ENCODE assay signal across 25 mouse cellular contexts in the genomic region with DNA sequence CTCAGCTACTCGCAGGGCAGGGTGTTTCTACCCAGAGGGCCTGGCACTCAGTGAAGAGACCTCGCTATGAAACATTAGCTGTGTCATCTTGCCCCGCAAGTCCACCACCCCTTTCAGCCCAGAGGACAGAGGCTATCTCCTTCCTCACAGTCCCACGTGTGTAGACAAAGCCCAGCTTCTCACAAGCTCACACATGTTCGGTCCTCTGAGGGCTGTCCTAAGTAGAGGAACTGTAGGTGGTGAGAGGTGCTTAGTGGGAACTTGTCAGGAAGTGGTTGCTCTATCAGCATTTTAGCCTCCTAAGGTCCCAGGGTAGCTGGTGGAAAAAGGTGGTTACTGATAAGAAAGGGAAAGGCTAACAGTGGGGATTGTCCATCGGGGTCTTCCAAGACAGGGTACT. TPM values are rescaled to one million over a fixed set of nuclear protein-coding genes. Genes with fewer than 3 reads are reported as not detected.
DNase-seq lines count a peak whose midpoint lies in the region; ATAC-seq and TF ChIP-seq lines count a peak whose summit lies in the region.
"Had no signal": no experiment of that assay in that cellular context is flagged by ENCODE, and none has a peak within 500 bp of the region (broad histone marks: within the 10 kb centered on the region; RNA-seq: fewer than 3 reads in every experiment).

No protein-coding gene starts in this region.

- H3K4me3 ChIP-seq in hindbrain, embryonic 13.5 days = no peak overlapping the region
- H3K4me3 ChIP-seq in hindbrain, embryonic 16.5 days (ENCODE audit: low read length) = no peak overlapping the region
- H3K4me3 ChIP-seq in E14TG2a.4 (replicated peaks; ENCODE audit: low read length) = peak overlapping the region; percentile 90; the same call in 1 of the 2 replicates
- no peak overlapping the region for H3K4me3 ChIP-seq in liver, embryonic 16.5 days (ENCODE audit: low read depth, low read length)
- H3K4me3 ChIP-seq: embryonic facial prominence, embryonic 12.5 days; gastrocnemius, adult 2 months; heart, embryonic 15.5 days; intestine, embryonic 15.5 days; lung, embryonic 15.5 days had no signal

- 0 out of 2 replicates have a peak overlapping the region, but pooled peaks have one; percentile 43 for H3K9ac ChIP-seq in hindbrain, embryonic 13.5 days
- no peak overlapping the region for H3K9ac ChIP-seq in hindbrain, embryonic 16.5 days (ENCODE audit: low read depth, low read length)
- no peak overlapping the region for H3K9ac ChIP-seq in liver, embryonic 16.5 days (ENCODE audit: low read depth, low read length)
- H3K9ac ChIP-seq: embryonic facial prominence, embryonic 12.5 days; heart, embryonic 15.5 days; hindbrain, embryonic 15.5 days; intestine, embryonic 15.5 days; limb, embryonic 12.5 days; lung, embryonic 15.5 days; midbrain, embryonic 15.5 days had no signal

- peaks cover 23% of the 10 kb centered on the region for H3K4me1 ChIP-seq in hindbrain, embryonic 13.5 days (replicated peaks)
- peaks cover 18% of the 10 kb centered on the region for H3K4me1 ChIP-seq in hindbrain, embryonic 16.5 days (ENCODE audit: control insufficient read depth, insufficient read depth, low read depth, low read length)
- peaks cover 56% of the 10 kb centered on the region for H3K4me1 ChIP-seq in E14TG2a.4 (replicated peaks; ENCODE audit: low read depth, low read length)
- H3K4me1 ChIP-seq in liver, embryonic 16.5 days (ENCODE audit: control insufficient read depth, low read depth, low read length) = peaks cover 26% of the 10 kb centered on the region

- TF ChIP-seq CTCF in E14TG2a.4 (conservative IDR thresholded peaks at IDR 0.05; ENCODE audit: low read length) = no peak

- H3K9me3 ChIP-seq in hindbrain, embryonic 13.5 days = no peaks in the 10 kb centered on the region
- no peaks in the 10 kb centered on the region for H3K9me3 ChIP-seq in hindbrain, embryonic 16.5 days (ENCODE audit: control insufficient read depth, low read length)
- no peaks in the 10 kb centered on the region for H3K9me3 ChIP-seq in E14TG2a.4 (ENCODE audit: low read length)
- no peaks in the 10 kb centered on the region for H3K9me3 ChIP-seq in liver, embryonic 16.5 days (replicated peaks; ENCODE audit: control insufficient read depth, low read length)
- H3K9me3 ChIP-seq: embryonic facial prominence, embryonic 12.5 days; heart, embryonic 15.5 days; hindbrain, embryonic 15.5 days; intestine, embryonic 15.5 days; limb, embryonic 12.5 days; lung, embryonic 15.5 days; midbrain, embryonic 15.5 days had no signal

- no peak overlapping the region for H3K27ac ChIP-seq in hindbrain, embryonic 13.5 days
- no peak overlapping the region for H3K27ac ChIP-seq in hindbrain, embryonic 16.5 days (ENCODE audit: low read depth, low read length)
- peak overlapping the region; percentile 21; the same call in 1 of the 2 replicates for H3K27ac ChIP-seq in liver, embryonic 16.5 days (ENCODE audit: low read length)
- H3K27ac ChIP-seq: embryonic facial prominence, embryonic 12.5 days; gastrocnemius, adult 2 months; heart, embryonic 15.5 days; hindbrain, embryonic 15.5 days; intestine, embryonic 15.5 days; lung, embryonic 15.5 days; midbrain, embryonic 15.5 days had no signal

- H3K4me2 ChIP-seq in hindbrain, embryonic 13.5 days = no peak overlapping the region
- H3K4me2 ChIP-seq in hindbrain, embryonic 16.5 days (ENCODE audit: low read length) = no peak overlapping the region
- H3K4me2 ChIP-seq in liver, embryonic 16.5 days (ENCODE audit: low read depth, low read length) = no peak overlapping the region
- H3K4me2 ChIP-seq: intestine, embryonic 15.5 days had no signal

- WGBS in hindbrain, embryonic 13.5 days = 86% methylated on average over 6 of the region's 6 CpGs
- WGBS in hindbrain, embryonic 16.5 days = 85% methylated on average over 6 of the region's 6 CpGs
- 18% methylated on average over 6 of the region's 6 CpGs for WGBS in liver, embryonic 16.5 days (ENCODE audit: insufficient replicate concordance)

- DNase-seq in cerebellum, postnatal 4 days (ENCODE audit: low spot score in 2 of 2) = no peak
- no peak for DNase-seq in thymus, postnatal 14 days
- DNase-seq: adrenal gland, postnatal 14 days; cerebellum, adult 9-10 months; gastrocnemius, adult 2 months; heart, postnatal 4 days; kidney, adult 8-10 months; kidney, postnatal 10 days; lung, postnatal 36 days; right cerebral cortex, adult 18-20 months; right cerebral cortex, postnatal 4 days; thymus, postnatal 36 days had no signal

- no peak for ATAC-seq in hindbrain, embryonic 13.5 days (ENCODE audit: low FRiP score)
- no peak for ATAC-seq in hindbrain, embryonic 16.5 days
- peak; percentile 9 for ATAC-seq in common myeloid progenitor, adult 5-6 weeks (replicated peaks; ENCODE audit: low read depth, poor library complexity, severe bottlenecking)
- no peak for ATAC-seq in liver, embryonic 16.5 days (ENCODE audit: low read depth)
- ATAC-seq: CD4-positive, CD25-positive, alpha-beta regulatory T cell, adult 4 months; intestine, embryonic 15.5 days; midbrain, embryonic 15.5 days had no signal

- H3K36me3 ChIP-seq in hindbrain, embryonic 13.5 days = peaks cover 21% of the 10 kb centered on the region
- H3K36me3 ChIP-seq in hindbrain, embryonic 16.5 days (ENCODE audit: control insufficient read depth, insufficient read depth, low read length) = no peaks in the 10 kb centered on the region
- peaks cover 61% of the 10 kb centered on the region for H3K36me3 ChIP-seq in E14TG2a.4 (ENCODE audit: insufficient read depth, low read length)
- H3K36me3 ChIP-seq in liver, embryonic 16.5 days (ENCODE audit: control insufficient read depth, insufficient read depth) = no peaks in the 10 kb centered on the region
- H3K36me3 ChIP-seq: lung, embryonic 15.5 days had no signal

- H3K27me3 ChIP-seq in hindbrain, embryonic 13.5 days = no peaks in the 10 kb centered on the region
- H3K27me3 ChIP-seq in hindbrain, embryonic 16.5 days (replicated peaks; ENCODE audit: control insufficient read depth, insufficient read depth, low read length) = no peaks in the 10 kb centered on the region
- H3K27me3 ChIP-seq in E14TG2a.4 (ENCODE audit: insufficient read depth, low read length) = 0 out of 2 replicates have a peak, but pooled peaks cover 5% of the 10 kb centered on the region
- H3K27me3 ChIP-seq in liver, embryonic 16.5 days (ENCODE audit: control insufficient read depth, insufficient read depth, low read depth, low read length) = no peaks in the 10 kb centered on the region
- H3K27me3 ChIP-seq: embryonic facial prominence, embryonic 12.5 days; heart, embryonic 15.5 days; hindbrain, embryonic 15.5 days; intestine, embryonic 15.5 days; limb, embryonic 12.5 days; lung, embryonic 15.5 days; midbrain, embryonic 15.5 days had no signal

RNA-seq across cellular contexts. Expression of a gene that starts 1.4 kb away (rescaled TPM):
- 2.8 and 4.0 TPM in 2 replicates for polyA plus RNA-seq in hindbrain, embryonic 13.5 days (2015; fragmentation: Nextera tagmentation; extraction: Ambion mirVana)
- polyA plus RNA-seq in hindbrain, embryonic 16.5 days (2015; fragmentation: Nextera tagmentation; extraction: Ambion mirVana) = 3.3 and 4.5 TPM in 2 replicates
- 0.14 and 2.7 TPM in 2 replicates for total RNA-seq in common myeloid progenitor, adult 5-6 weeks (2017)
- 0.22 TPM in 1 of 2 replicates, not detected in the other for polyA plus RNA-seq in liver, embryonic 16.5 days (2015; fragmentation: Nextera tagmentation; extraction: Ambion mirVana)
- total RNA-seq: gastrocnemius, adult 2 months had no signal

RNA-seq across cellular contexts. Expression of a gene that starts 3.1 kb away (rescaled TPM):
- polyA plus RNA-seq in hindbrain, embryonic 13.5 days (2015; fragmentation: Nextera tagmentation; extraction: Ambion mirVana) = 40.3 and 46.9 TPM in 2 replicates
- 81.8 and 93.0 TPM in 2 replicates for polyA plus RNA-seq in hindbrain, embryonic 16.5 days (2015; fragmentation: Nextera tagmentation; extraction: Ambion mirVana)
- 51.3 and 62.1 TPM in 2 replicates for total RNA-seq in common myeloid progenitor, adult 5-6 weeks (2017)
- 34.8 and 40.6 TPM in 2 replicates for polyA plus RNA-seq in liver, embryonic 16.5 days (2015; fragmentation: Nextera tagmentation; extraction: Ambion mirVana)

RNA-seq across cellular contexts. Expression of a gene that starts 8.1 kb away (rescaled TPM):
- polyA plus RNA-seq in hindbrain, embryonic 13.5 days (2015; fragmentation: Nextera tagmentation; extraction: Ambion mirVana) = 0.90 and 1.0 TPM in 2 replicates
- polyA plus RNA-seq in hindbrain, embryonic 16.5 days (2015; fragmentation: Nextera tagmentation; extraction: Ambion mirVana) = 6.0 and 9.9 TPM in 2 replicates
- 0.32 and 1.4 TPM in 2 replicates for total RNA-seq in common myeloid progenitor, adult 5-6 weeks (2017)
- 88.0 and 97.1 TPM in 2 replicates for polyA plus RNA-seq in liver, embryonic 16.5 days (2015; fragmentation: Nextera tagmentation; extraction: Ambion mirVana)

RNA-seq across cellular contexts. Expression of a gene that starts 30.8 kb away (rescaled TPM):
- polyA plus RNA-seq in hindbrain, embryonic 13.5 days (2015; fragmentation: Nextera tagmentation; extraction: Ambion mirVana) = 7.9 and 8.9 TPM in 2 replicates
- 14.6 and 17.1 TPM in 2 replicates for polyA plus RNA-seq in hindbrain, embryonic 16.5 days (2015; fragmentation: Nextera tagmentation; extraction: Ambion mirVana)
- total RNA-seq in common myeloid progenitor, adult 5-6 weeks (2017) = 1.9 and 8.1 TPM in 2 replicates
- polyA plus RNA-seq in liver, embryonic 16.5 days (2015; fragmentation: Nextera tagmentation; extraction: Ambion mirVana) = 11.1 and 12.0 TPM in 2 replicates

RNA-seq across cellular contexts. Expression of a gene that starts 34.9 kb away (rescaled TPM):
- polyA plus RNA-seq in hindbrain, embryonic 13.5 days (2015; fragmentation: Nextera tagmentation; extraction: Ambion mirVana) = 12.4 and 13.1 TPM in 2 replicates
- 11.0 and 13.3 TPM in 2 replicates for polyA plus RNA-seq in hindbrain, embryonic 16.5 days (2015; fragmentation: Nextera tagmentation; extraction: Ambion mirVana)
- total RNA-seq in common myeloid progenitor, adult 5-6 weeks (2017) = 15.6 and 23.7 TPM in 2 replicates
- polyA plus RNA-seq in liver, embryonic 16.5 days (2015; fragmentation: Nextera tagmentation; extraction: Ambion mirVana) = 10.0 and 12.2 TPM in 2 replicates
